Mouse (Mus musculus): ENCODE data around the gene F13a1.

- TF ChIP-seq POLR2A (IDR thresholded peaks at IDR 0.05; ENCODE audit: insufficient read depth, low read length) = no peak
- TF ChIP-seq EP300 (IDR thresholded peaks at IDR 0.05; ENCODE audit: insufficient read depth, low read depth, low read length) = no peak
- TF ChIP-seq CTCF (IDR thresholded peaks at IDR 0.05; ENCODE audit: low read depth, low read length) = no peak
Observed at GRCm38 (mm10) chr13:36958996-36959395, 91.0 kb downstream of the F13a1 start.

Measured in ES-Bruce4 (cell line).